Mouse (Mus musculus): ENCODE results near the gene Syce2. TPM values are rescaled to one million over a fixed set of nuclear protein-coding genes. Genes with fewer than 3 reads are reported as not detected.

The Syce2 gene
- polyA plus RNA-seq, 1 experiment from 2014 or later: 30.6 TPM

DNA sequence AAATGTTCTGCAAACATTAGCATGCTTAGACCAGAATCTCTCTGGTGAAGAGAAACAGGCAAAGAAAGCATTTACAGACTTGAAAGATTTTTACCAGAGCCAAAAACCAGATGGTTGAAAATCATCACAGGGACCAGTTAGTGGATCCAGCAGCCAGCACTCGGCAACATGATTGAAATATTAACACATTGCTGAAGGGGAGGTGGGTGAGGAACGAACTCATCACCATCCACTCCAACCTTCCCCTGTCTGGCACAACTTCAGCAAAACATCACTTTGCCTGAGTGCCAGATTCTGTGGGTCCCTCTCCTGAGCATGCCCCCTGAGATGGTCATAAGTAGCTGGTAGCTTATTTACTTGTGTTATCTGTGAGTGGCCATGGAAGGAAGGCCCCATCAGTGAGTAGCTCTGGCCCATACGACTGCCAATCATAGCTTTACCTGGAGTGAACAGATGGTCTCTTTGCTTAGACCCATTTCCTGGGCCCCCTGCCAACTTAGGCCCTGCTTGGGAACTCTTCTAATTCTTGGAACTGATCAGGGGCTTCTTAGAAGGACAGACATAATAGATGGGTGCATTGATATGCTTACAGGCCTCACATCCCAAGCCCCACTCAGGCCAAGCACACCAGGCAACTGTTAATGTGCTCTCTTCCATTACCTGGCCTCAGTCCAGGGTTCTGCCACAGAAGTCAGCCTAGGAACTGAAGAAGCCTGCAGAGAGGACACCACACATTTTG lies 5.6 kb downstream of the Syce2 start:
- ATAC-seq (peak; percentile 33; the same call in 1 of the 2 replicates), DNase-seq (no peak)
- no peak overlapping the region for H3K4me2 ChIP-seq (ENCODE audit: low read depth, low read length)
- H3K4me3 ChIP-seq (ENCODE audit: low read depth, low read length): no peak overlapping the region
- TF ChIP-seq CTCF (IDR thresholded peaks at IDR 0.05; ENCODE audit: low read depth) (no peak), EP300 (IDR thresholded peaks at IDR 0.05; ENCODE audit: low read depth) (no peak)
- H3K36me3 ChIP-seq (replicated peaks; ENCODE audit: insufficient read depth, low read length): no peaks in the 10 kb centered on the region
- H3K4me1 ChIP-seq (ENCODE audit: insufficient read depth): peaks cover 19% of the 10 kb centered on the region
- H3K9me3 ChIP-seq (ENCODE audit: low read length): no peaks in the 10 kb centered on the region
- WGBS (ENCODE audit: insufficient replicate concordance): 71% methylated on average over 3 of the region's 3 CpGs
- H3K9ac ChIP-seq (replicated peaks): no peak overlapping the region
- no peaks in the 10 kb centered on the region for H3K27me3 ChIP-seq (ENCODE audit: insufficient read depth, low read length)
- H3K27ac ChIP-seq (ENCODE audit: low read depth): no peak overlapping the region

DNA sequence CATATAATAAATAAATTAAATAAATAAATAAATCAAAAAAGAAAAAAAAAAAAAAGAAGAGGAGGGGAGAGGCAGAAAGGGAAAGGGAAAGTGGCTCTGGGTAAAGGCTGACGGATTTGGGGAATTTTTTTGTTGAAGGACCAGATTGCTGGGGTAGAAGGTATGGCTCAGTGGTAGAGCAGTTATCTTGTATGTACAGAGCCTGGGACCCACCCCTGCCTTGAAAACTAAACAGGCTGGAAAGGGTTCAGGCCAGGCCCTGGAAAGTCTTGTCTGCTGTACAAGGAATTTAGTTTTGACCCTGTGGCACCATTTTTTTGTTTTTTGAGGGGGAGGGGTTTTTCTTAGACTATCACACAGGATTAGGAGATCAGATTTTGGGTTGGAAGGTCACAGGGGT lies 7.0 kb downstream of the Syce2 start:
- no peak for ATAC-seq
- Histone ChIP-seq H3K9me3 (ENCODE audit: low read length) (no peaks in the 10 kb centered on the region), H3K4me2 (ENCODE audit: low read depth, low read length) (no peak overlapping the region), H3K27ac (ENCODE audit: low read depth) (no peak overlapping the region), H3K36me3 (replicated peaks; ENCODE audit: insufficient read depth, low read length) (no peaks in the 10 kb centered on the region), H3K9ac (replicated peaks) (no peak overlapping the region), H3K4me3 (ENCODE audit: low read depth, low read length) (no peak overlapping the region), H3K27me3 (ENCODE audit: insufficient read depth, low read length) (no peaks in the 10 kb centered on the region), H3K4me1 (ENCODE audit: insufficient read depth) (peaks cover 8% of the 10 kb centered on the region)
- DNase-seq: no peak
- 73% methylated on average over 1 of the region's 1 CpGs for WGBS (ENCODE audit: insufficient replicate concordance)
- TF ChIP-seq CTCF (IDR thresholded peaks at IDR 0.05; ENCODE audit: low read depth) (no peak), EP300 (IDR thresholded peaks at IDR 0.05; ENCODE audit: low read depth) (no peak)

DNA sequence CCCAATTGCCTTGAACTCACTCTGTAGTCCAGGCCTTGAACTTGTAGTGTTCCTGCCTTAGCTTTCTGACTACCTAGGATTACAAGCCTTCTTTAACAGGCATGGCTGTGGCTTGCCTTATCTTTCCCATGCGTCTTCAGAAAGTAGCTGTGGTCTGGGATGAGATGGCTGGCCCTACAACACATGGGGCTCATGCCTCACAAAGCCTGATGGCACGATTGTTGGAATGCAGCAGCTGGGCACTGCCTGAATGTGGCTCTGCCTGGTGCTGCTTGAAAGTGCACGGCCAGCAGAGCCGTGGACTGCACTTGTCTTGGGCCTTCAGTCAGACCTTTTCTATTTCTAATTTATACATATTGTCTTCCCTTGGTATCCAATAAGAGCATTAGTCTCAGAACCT lies 12.8 kb downstream of the Syce2 start:
- Histone ChIP-seq H3K4me1 (ENCODE audit: insufficient read depth) (no peaks in the 10 kb centered on the region), H3K36me3 (replicated peaks; ENCODE audit: insufficient read depth, low read length) (peaks cover 40% of the 10 kb centered on the region), H3K27ac (ENCODE audit: low read depth) (no peak overlapping the region), H3K27me3 (ENCODE audit: insufficient read depth, low read length) (no peaks in the 10 kb centered on the region), H3K4me3 (ENCODE audit: low read depth, low read length) (no peak overlapping the region), H3K9me3 (ENCODE audit: low read length) (no peaks in the 10 kb centered on the region), H3K4me2 (ENCODE audit: low read depth, low read length) (no peak overlapping the region), H3K9ac (replicated peaks) (no peak overlapping the region)
- ATAC-seq: no peak
- DNase-seq: no peak
- 61% methylated on average over 4 of the region's 4 CpGs for WGBS (ENCODE audit: insufficient replicate concordance)
- no peak for TF ChIP-seq EP300 (IDR thresholded peaks at IDR 0.05; ENCODE audit: low read depth)
- no peak for TF ChIP-seq CTCF (IDR thresholded peaks at IDR 0.05; ENCODE audit: low read depth)

DNA sequence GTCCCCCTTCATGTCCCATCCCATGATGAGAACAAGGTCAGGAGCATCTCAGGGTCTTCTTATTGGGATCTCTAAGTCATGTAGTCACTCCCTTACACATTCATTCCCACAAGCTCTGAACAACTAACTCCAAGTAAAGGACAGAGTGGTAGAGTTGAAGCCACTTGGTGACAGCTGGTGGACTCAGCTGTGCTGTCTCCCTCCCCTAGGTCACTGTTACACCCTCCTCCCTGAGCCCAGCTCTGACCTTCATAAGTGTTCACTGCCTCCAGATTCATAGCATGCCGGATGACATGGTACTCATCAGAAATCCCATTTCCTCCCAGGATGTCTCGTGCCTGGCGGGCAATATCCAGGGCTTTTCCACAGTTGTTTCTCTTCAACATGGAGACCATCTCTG lies 16.4 kb downstream of the Syce2 start:
- H3K4me3 ChIP-seq (ENCODE audit: low read depth, low read length): no peak overlapping the region
- ATAC-seq: no peak
- DNase-seq: no peak
- peaks cover 11% of the 10 kb centered on the region for H3K4me1 ChIP-seq (ENCODE audit: insufficient read depth)
- H3K27ac ChIP-seq (ENCODE audit: low read depth): no peak overlapping the region
- 87% methylated on average over 3 of the region's 3 CpGs for WGBS (ENCODE audit: insufficient replicate concordance)
- no peak for TF ChIP-seq EP300 (IDR thresholded peaks at IDR 0.05; ENCODE audit: low read depth)
- no peak for TF ChIP-seq CTCF (IDR thresholded peaks at IDR 0.05; ENCODE audit: low read depth)
- no peak overlapping the region for H3K9ac ChIP-seq (replicated peaks)
- peaks cover 45% of the 10 kb centered on the region for H3K36me3 ChIP-seq (replicated peaks; ENCODE audit: insufficient read depth, low read length)
- no peaks in the 10 kb centered on the region for H3K27me3 ChIP-seq (ENCODE audit: insufficient read depth, low read length)
- no peaks in the 10 kb centered on the region for H3K9me3 ChIP-seq (ENCODE audit: low read length)
- no peak overlapping the region for H3K4me2 ChIP-seq (ENCODE audit: low read depth, low read length)

DNA sequence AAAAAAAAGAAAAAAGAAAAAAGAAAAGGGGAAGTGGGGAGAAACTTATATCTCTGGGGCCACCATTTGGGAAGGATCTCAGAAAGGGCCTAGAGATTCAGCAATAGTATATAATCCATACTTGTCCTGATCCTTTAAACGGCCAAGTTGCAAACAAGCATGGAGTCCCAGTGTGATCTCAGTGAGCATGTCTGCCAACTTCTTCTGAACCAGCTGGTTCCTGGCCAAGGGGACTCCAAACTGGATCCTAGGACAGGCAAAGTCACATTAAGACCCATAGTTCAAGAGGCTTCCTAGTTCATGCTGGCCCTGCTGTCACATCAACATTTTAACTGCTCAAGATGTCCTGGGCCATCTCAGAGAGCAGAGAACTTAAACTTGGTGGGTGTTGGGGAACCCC lies 17.2 kb downstream of the Syce2 start:
- WGBS (ENCODE audit: insufficient replicate concordance): 100% methylated on average over 1 of the region's 1 CpGs
- peaks cover 45% of the 10 kb centered on the region for H3K36me3 ChIP-seq (replicated peaks; ENCODE audit: insufficient read depth, low read length)
- TF ChIP-seq EP300 (IDR thresholded peaks at IDR 0.05; ENCODE audit: low read depth): no peak
- no peak for TF ChIP-seq CTCF (IDR thresholded peaks at IDR 0.05; ENCODE audit: low read depth)
- no peak overlapping the region for H3K4me2 ChIP-seq (ENCODE audit: low read depth, low read length)
- no peaks in the 10 kb centered on the region for H3K9me3 ChIP-seq (ENCODE audit: low read length)
- H3K27me3 ChIP-seq (ENCODE audit: insufficient read depth, low read length): no peaks in the 10 kb centered on the region
- no peak overlapping the region for H3K27ac ChIP-seq (ENCODE audit: low read depth)
- DNase-seq (no peak), ATAC-seq (no peak)
- peaks cover 13% of the 10 kb centered on the region for H3K4me1 ChIP-seq (ENCODE audit: insufficient read depth)
- H3K4me3 ChIP-seq (ENCODE audit: low read depth, low read length): no peak overlapping the region
- H3K9ac ChIP-seq (replicated peaks): no peak overlapping the region

DNA sequence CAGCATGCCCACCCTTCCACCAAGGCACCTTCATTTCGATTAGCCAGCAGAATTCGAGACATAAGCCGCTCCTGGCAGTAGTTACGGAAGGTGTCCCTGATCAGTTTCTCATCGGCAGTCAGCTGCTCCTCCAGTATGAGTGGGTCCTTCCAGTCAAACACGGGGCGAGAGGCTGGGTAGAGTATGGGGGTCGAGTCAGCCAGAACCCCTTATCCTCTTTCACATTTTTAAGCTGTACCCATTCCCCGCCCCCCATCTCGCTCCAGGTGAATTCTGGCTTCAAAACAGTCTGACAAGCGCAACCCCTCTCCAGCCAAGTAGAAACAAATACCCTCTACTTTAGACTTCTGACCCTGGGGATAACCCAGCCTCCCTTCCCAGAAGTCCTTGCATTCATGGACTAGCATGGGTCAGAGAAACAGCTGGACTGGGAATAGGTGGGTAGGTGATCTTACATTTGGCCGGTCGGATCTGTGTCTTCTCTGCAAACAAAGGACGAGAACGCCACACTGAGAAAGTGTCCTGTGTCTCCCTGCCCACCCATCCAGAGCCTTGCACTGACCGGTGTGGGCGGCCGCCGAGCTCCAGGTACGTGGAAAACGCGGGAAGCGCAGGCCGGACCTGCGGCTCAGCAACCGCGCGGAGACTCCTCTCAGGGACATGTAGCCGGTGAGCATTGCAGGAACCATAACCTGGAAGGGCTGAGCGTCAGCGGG lies 21.2 kb downstream of the Syce2 start:
- peaks cover 13% of the 10 kb centered on the region for H3K4me1 ChIP-seq (ENCODE audit: insufficient read depth)
- TF ChIP-seq CTCF (IDR thresholded peaks at IDR 0.05; ENCODE audit: low read depth) (no peak), EP300 (IDR thresholded peaks at IDR 0.05; ENCODE audit: low read depth) (no peak)
- DNase-seq (peak; percentile 43), ATAC-seq (peak; percentile 66)
- H3K27ac ChIP-seq (ENCODE audit: low read depth): peak overlapping the region; percentile 98
- peak overlapping the region; percentile 98 for H3K4me2 ChIP-seq (ENCODE audit: low read depth, low read length)
- no peaks in the 10 kb centered on the region for H3K9me3 ChIP-seq (ENCODE audit: low read length)
- peak overlapping the region; percentile 87 for H3K9ac ChIP-seq (replicated peaks)
- 12% methylated on average over 31 of the region's 31 CpGs for WGBS (ENCODE audit: insufficient replicate concordance)
- H3K36me3 ChIP-seq (replicated peaks; ENCODE audit: insufficient read depth, low read length): peaks cover 17% of the 10 kb centered on the region
- peak overlapping the region; percentile 75 for H3K4me3 ChIP-seq (ENCODE audit: low read depth, low read length)
- no peaks in the 10 kb centered on the region for H3K27me3 ChIP-seq (ENCODE audit: insufficient read depth, low read length)
